Mouse (Mus musculus) retina, postnatal 7 days (tissue): Measurements from ENCODE around the gene Rnf123.

Experiments
- DNase-seq: peaks from one replicate; pipeline ENCODE4 v3.0.0-alpha.2; 2012; ENCODE audit warnings: low read depth, low spot score

The Rnf123 gene

GRCm38 (mm10) chr9:108082988-108083431, at the start of gene Rnf123:
Gene Rnf123, minus strand, starts transcription at chr9:108083346.
- DNase-seq: no peak

- DNase-seq: no peak
Measured at GRCm38 (mm10) chr9:108132373-108132772, 49.2 kb upstream of the Rnf123 start.

GRCm38 (mm10) chr9:108131502-108131901, 48.4 kb upstream of the Rnf123 start:
- DNase-seq: no peak

- no peak for DNase-seq
Measured at GRCm38 (mm10) chr9:108129042-108129948, 46.1 kb upstream of the Rnf123 start.

- DNase-seq: no peak
Measured at GRCm38 (mm10) chr9:108128248-108128647, 45.1 kb upstream of the Rnf123 start.

- no peak for DNase-seq
Measured at GRCm38 (mm10) chr9:108126436-108127180, 43.5 kb upstream of the Rnf123 start.

- no peak for DNase-seq
Measured at GRCm38 (mm10) chr9:108125731-108126130, 42.6 kb upstream of the Rnf123 start.

- no peak for DNase-seq
Measured at GRCm38 (mm10) chr9:108123916-108124315, 40.8 kb upstream of the Rnf123 start.

GRCm38 (mm10) chr9:108121170-108121969, 38.2 kb upstream of the Rnf123 start:
- DNase-seq: no peak

GRCm38 (mm10) chr9:108120671-108121070, 37.5 kb upstream of the Rnf123 start:
- no peak for DNase-seq

GRCm38 (mm10) chr9:108119891-108120411, 36.8 kb upstream of the Rnf123 start:
- DNase-seq: no peak

GRCm38 (mm10) chr9:108117143-108117542, 34.0 kb upstream of the Rnf123 start:
- DNase-seq: no peak

- no peak for DNase-seq
Measured at GRCm38 (mm10) chr9:108115290-108116077, 32.3 kb upstream of the Rnf123 start.

- DNase-seq: no peak
Measured at GRCm38 (mm10) chr9:108112719-108113340, 29.7 kb upstream of the Rnf123 start.

GRCm38 (mm10) chr9:108111593-108112121, 28.5 kb upstream of the Rnf123 start:
- DNase-seq: no peak

GRCm38 (mm10) chr9:108111101-108111592, 28.0 kb upstream of the Rnf123 start:
- no peak for DNase-seq

GRCm38 (mm10) chr9:108110160-108110559, 27.0 kb upstream of the Rnf123 start:
- DNase-seq: no peak

- no peak for DNase-seq
Measured at GRCm38 (mm10) chr9:108107867-108108266, 24.7 kb upstream of the Rnf123 start.

- no peak for DNase-seq
Measured at GRCm38 (mm10) chr9:108106090-108106489, 22.9 kb upstream of the Rnf123 start.

- no peak for DNase-seq
Measured at GRCm38 (mm10) chr9:108105549-108105863, 22.4 kb upstream of the Rnf123 start.
